Mouse (Mus musculus): ENCODE measurements around the gene Parp3.

DNA sequence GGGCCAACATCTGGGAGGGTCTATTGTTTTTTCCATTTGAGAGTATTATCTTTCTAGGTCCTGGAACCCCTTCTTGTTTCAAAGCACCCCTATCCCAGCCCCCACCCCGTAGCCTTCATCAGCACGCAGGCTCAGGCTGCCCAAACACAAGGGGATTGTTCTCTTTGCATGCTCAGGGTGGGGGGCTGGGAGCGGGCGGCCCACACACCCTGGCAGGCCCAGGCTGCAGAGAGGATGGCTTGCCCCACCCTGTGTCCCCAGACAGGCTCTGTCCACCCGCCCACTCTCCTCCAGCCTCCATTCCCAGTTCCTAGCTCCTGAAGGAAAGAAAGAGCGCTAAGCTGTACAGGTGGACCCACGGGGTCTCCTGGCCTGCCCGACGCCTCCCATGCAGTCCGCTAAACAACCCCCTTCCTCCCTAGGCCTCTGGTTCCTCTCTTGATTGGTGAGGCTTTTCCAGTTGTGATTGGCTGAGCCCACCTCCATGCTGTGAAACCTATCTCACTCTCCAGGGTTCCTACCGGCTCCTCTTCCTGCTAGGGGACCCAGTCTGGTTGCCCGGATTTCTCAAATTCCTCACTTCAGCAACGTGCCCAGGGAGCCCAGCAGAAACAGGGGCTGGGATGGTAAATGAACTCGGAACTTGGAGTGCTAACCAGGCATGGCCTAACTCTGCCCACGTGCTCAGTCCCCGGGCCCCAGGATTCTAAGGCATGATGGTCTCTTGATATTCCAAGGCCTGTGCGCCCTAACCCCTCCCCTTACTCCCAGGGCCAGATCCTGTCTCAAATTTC is 21.7 kb downstream of the Parp3 start:
- TF ChIP-seq CTCF (IDR thresholded peaks at IDR 0.05; ENCODE audit: borderline replicate concordance, insufficient read depth, low read length) (no peak), POLR2A (IDR thresholded peaks at IDR 0.05; ENCODE audit: low read depth, low read length) (peak; percentile 53)
